Mouse (Mus musculus) neural tube, embryonic 11.5 days (tissue): ENCODE measurements at regions not wholly inside any gene's neighbourhood (a gene's known extent, or its start where the extent isn't known, plus 50 kb on each side); places are given as distances from the start of the nearest gene placed in this dataset.
A peak's percentile ranks its signal among the peaks of the same experiment; 100 is the strongest.

Source experiments
- ATAC-seq: fragments of 200-750 bp; cut with Nextera tagmentation; 2 replicates; pipeline ENCODE4 v1.8.0; 2017; ENCODE audit warnings: moderate number of reproducible peaks, mild to moderate bottlenecking, moderate TSS enrichment, moderate library complexity; ENCODE audit not compliant: insufficient read depth, low FRiP score, low TSS enrichment
- DNase-seq: peaks from one replicate; pipeline ENCODE4 v3.0.0-alpha.2; 2015; ENCODE audit warnings: low spot score
- H3K27ac ChIP-seq: fragments of 300-500 bp; sonication (generic); 2 replicates; pipeline ENCODE4 v1.5.1; 2014; ENCODE audit warnings: low read depth, mild to moderate bottlenecking, low read length
- H3K27me3 ChIP-seq: fragments of 300-500 bp; sonication (generic); 2 replicates; pipeline ENCODE4 v1.6.1; 2014; ENCODE audit warnings: mild to moderate bottlenecking, low read length, mixed read lengths; ENCODE audit not compliant: control insufficient read depth, insufficient read depth
- H3K36me3 ChIP-seq: fragments of 300-500 bp; sonication (generic); 2 replicates; pipeline ENCODE4 v1.6.1; 2014; ENCODE audit warnings: mild to moderate bottlenecking, low read length, moderate library complexity, mixed read lengths; ENCODE audit not compliant: control insufficient read depth, insufficient read depth
- H3K4me1 ChIP-seq: fragments of 300-500 bp; sonication (generic); 2 replicates; pipeline ENCODE4 v1.6.1; 2014; ENCODE audit warnings: low read length, mixed read lengths; ENCODE audit not compliant: control insufficient read depth, insufficient read depth
- H3K4me2 ChIP-seq: fragments of 300-500 bp; sonication (generic); 2 replicates; pipeline ENCODE4 v1.6.1; 2014; ENCODE audit warnings: low read depth, mild to moderate bottlenecking, moderate library complexity
- H3K4me3 ChIP-seq: fragments of 300-500 bp; sonication (generic); 2 replicates; pipeline ENCODE4 v1.5.1; 2014; ENCODE audit warnings: low read depth, low read length
- H3K9ac ChIP-seq: fragments of 300-500 bp; sonication (generic); 2 replicates; pipeline ENCODE4 v1.6.1; 2014; ENCODE audit warnings: mild to moderate bottlenecking, low read length
- H3K9me3 ChIP-seq: fragments of 300-500 bp; sonication (generic); 2 replicates; pipeline ENCODE4 v1.6.1; 2016; ENCODE audit warnings: low read length; ENCODE audit not compliant: control insufficient read depth
- WGBS: fragments of 180-500 bp; shearing (Covaris S2); extraction: QIAGEN DNeasy Blood & Tissue Kit; methylation state at CpG from one replicate; pipeline ENCODE4 v1.1.7; 2014; 5-methylcytosine and 5-hydroxymethylcytosine counted together

DNA sequence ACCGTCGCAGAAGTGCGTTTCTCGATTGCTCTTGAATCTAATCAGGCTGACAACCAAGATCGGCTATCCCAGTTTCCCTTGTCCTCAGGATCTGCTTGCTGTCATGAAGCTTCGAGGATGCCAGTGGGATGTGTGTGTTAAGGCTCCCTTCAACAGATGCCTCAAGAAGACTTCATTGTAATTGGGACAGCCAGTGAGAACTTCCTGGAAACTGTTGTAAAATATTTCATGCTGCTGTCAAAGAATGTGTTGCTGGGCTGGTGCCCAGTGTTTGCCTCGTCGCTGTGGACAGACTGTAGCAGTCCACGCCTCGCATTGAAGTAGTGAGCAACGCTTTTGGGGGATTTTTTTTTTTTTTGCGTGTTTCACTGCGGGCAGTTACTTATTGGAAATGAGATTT lies 249.2 kb upstream of the Prox1 start:
- 89% methylated on average over 13 of the region's 13 CpGs for WGBS
- H3K27me3 ChIP-seq: no peaks in the 10 kb centered on the region
- no peaks in the 10 kb centered on the region for H3K4me1 ChIP-seq
- DNase-seq (no peak), ATAC-seq (no peak)
- no peaks in the 10 kb centered on the region for H3K9me3 ChIP-seq
- no peak overlapping the region for H3K4me2 ChIP-seq
- H3K4me3 ChIP-seq: no peak overlapping the region
- H3K27ac ChIP-seq: no peak overlapping the region
- no peaks in the 10 kb centered on the region for H3K36me3 ChIP-seq
- no peak overlapping the region for H3K9ac ChIP-seq

DNA sequence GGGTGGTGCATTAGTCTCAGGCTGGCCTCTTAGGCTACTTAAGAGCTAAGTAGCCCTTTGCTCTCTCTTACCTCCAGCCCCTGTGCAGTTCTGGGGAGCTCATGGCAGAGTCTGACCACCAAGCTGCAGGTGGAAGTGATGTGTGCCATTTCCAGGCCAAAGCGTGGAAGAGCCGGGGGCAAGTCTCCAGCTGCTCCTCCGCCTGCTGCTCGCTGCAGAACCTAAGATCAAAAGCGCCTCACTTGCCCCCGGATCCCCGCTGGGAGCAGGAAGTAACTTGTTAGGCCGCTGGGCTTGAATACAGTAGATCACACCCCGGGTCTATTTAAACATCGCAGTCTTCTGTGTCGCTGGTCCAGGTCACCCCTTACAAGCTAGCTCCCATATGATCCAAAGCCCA lies 246.8 kb upstream of the Prox1 start:
- H3K27ac ChIP-seq: no peak overlapping the region
- WGBS: 9% methylated on average over 11 of the region's 11 CpGs
- no peaks in the 10 kb centered on the region for H3K9me3 ChIP-seq
- no peaks in the 10 kb centered on the region for H3K4me1 ChIP-seq
- no peaks in the 10 kb centered on the region for H3K27me3 ChIP-seq
- H3K4me3 ChIP-seq: no peak overlapping the region
- DNase-seq (peak; percentile 19), ATAC-seq (no peak)
- H3K36me3 ChIP-seq: no peaks in the 10 kb centered on the region
- H3K9ac ChIP-seq: no peak overlapping the region
- no peak overlapping the region for H3K4me2 ChIP-seq

DNA sequence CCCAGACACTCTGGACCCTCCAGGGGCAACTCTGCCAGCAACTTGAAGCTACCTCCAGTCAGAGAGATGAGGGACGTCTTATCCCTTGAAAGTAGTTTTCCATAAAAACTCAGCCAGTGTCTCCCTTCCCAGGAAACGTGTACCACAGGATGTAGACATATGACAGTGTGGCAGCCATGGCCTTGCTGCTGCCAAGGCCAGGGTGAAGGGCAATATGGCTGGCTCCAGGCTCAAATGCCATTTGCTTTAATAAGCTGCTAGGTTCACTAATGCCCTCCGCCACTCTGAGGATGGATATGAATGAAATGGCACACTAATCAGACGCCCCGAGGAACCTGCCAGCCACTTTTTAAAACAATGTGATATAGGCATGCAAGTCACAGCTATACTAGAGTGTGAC lies 241.2 kb upstream of the Prox1 start:
- ATAC-seq (no peak), DNase-seq (no peak)
- no peak overlapping the region for H3K4me2 ChIP-seq
- no peak overlapping the region for H3K4me3 ChIP-seq
- H3K9ac ChIP-seq: no peak overlapping the region
- H3K9me3 ChIP-seq: no peaks in the 10 kb centered on the region
- no peaks in the 10 kb centered on the region for H3K27me3 ChIP-seq
- H3K27ac ChIP-seq: no peak overlapping the region
- WGBS: 84% methylated on average over 5 of the region's 5 CpGs
- H3K36me3 ChIP-seq: no peaks in the 10 kb centered on the region
- no peaks in the 10 kb centered on the region for H3K4me1 ChIP-seq

DNA sequence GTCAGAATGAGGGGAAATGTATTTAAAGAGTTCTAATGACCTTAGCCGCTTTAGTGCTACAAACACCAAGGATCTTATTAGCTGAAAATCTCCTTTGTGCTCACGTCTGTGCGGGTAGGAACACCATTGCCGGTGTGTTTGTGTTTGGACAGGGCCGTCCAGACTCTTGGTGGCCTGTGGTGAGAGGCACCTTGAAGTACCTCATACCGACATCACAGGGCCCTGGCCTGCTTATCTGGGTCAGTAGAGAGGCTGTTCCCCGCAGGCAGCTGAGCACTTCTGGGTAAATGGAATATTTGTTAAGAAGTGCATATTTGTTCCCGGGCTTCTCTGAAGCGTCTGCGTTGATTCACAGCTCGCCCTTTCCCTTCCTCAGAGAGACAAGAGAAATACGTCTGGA lies 232.8 kb upstream of the Prox1 start:
- no peak for ATAC-seq
- DNase-seq: no peak
- no peak overlapping the region for H3K4me3 ChIP-seq

DNA sequence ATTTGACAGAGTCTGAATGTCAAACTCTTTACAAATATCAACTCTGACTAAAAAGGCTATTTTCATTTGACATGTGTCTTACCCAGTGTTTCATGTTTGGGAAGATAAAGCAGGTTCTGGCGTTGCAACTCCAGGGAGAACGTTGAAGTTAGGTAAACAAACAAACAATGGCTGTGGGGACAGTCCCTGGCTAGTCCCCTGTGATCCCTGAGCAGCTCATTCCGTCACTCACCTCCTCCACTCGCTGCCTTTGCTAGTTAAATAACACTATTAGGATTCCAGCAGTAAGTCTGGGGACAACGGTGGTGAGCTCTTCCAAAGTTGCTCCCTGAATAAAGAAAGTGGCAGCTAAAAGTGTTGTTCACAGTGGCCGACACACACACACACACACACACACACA lies 227.8 kb upstream of the Prox1 start:
- 66% methylated on average over 6 of the region's 6 CpGs for WGBS
- Histone ChIP-seq H3K9me3 (no peaks in the 10 kb centered on the region), H3K4me3 (no peak overlapping the region), H3K9ac (no peak overlapping the region), H3K4me1 (no peaks in the 10 kb centered on the region), H3K27ac (no peak overlapping the region), H3K36me3 (no peaks in the 10 kb centered on the region), H3K27me3 (no peaks in the 10 kb centered on the region), H3K4me2 (no peak overlapping the region)
- no peak for DNase-seq
- ATAC-seq: no peak

More for the DNA sequence above, 232.8 kb upstream of the Prox1 start:
- H3K4me2 ChIP-seq: no peak overlapping the region
- H3K27me3 ChIP-seq: no peaks in the 10 kb centered on the region
- no peak overlapping the region for H3K9ac ChIP-seq
- WGBS: 78% methylated on average over 12 of the region's 12 CpGs
- H3K36me3 ChIP-seq: no peaks in the 10 kb centered on the region
- no peaks in the 10 kb centered on the region for H3K4me1 ChIP-seq
- no peaks in the 10 kb centered on the region for H3K9me3 ChIP-seq
- H3K27ac ChIP-seq: no peak overlapping the region

DNA sequence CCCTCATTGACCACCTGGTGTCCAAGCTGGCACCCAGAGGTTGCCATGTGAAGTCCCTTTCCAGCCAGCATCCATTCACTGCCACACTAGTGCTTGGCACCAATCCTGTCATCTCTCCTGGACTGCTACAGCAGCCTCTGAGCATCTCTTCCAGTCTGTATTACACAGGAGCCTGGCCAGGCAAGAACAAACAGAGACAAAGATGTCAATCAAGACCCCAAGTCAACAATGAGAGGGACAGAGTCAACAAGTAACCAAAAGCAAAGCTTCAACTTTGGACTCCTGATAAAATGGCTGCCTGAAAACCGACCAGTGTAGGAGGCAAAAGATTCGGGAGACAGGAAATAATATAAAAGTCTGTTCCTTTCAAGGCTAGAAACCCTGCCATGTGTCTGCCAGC lies 227.3 kb upstream of the Prox1 start:
- DNase-seq: no peak
- H3K9me3 ChIP-seq: no peaks in the 10 kb centered on the region
- 60% methylated on average over 2 of the region's 2 CpGs for WGBS
- no peak overlapping the region for H3K4me2 ChIP-seq
- H3K4me1 ChIP-seq: no peaks in the 10 kb centered on the region
- H3K4me3 ChIP-seq: no peak overlapping the region
- H3K27me3 ChIP-seq: no peaks in the 10 kb centered on the region
- no peak overlapping the region for H3K9ac ChIP-seq
- H3K27ac ChIP-seq: no peak overlapping the region
- no peak for ATAC-seq
- no peaks in the 10 kb centered on the region for H3K36me3 ChIP-seq

DNA sequence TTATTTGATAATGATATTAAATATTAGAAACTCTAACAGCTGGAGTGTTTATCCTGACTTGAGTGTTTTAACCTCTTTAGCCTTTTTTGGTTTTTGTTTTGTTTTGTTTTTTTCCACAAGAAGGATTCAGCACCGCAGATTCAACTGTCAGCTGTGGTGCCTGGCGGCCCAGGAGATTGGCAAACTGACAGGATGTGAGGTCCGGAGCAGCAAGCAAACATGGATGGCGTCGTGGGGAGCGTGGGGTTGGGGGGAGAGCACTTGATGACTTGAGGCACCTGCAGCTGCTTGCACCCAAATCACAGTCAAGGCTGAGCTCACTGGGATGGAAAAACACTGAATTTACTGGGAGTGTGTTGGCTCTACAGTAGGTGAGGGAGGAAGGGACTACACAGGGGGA lies 222.5 kb upstream of the Prox1 start:
- no peak for DNase-seq
- no peaks in the 10 kb centered on the region for H3K9me3 ChIP-seq
- H3K36me3 ChIP-seq: no peaks in the 10 kb centered on the region

DNA sequence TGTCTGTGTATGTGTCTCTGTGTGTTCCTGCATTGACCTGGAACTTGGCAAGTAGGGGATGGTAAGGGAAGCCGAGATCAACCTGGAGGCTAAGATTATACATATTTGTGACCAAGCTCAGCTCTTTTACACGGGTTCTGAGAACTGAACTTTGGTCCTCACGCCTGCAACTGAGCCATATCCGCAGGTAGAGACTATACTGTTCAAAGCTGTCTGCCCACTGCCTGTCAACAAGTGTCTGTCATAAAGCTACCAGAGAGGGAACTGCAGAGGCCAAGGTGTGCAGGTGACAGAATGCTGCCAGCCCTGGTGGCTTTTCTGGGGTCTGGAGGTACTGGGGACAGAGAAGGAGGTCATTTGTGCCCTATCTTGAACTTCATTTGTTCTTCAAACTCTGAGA lies 218.3 kb upstream of the Prox1 start:
- ATAC-seq (no peak), DNase-seq (no peak)
- Histone ChIP-seq H3K36me3 (no peaks in the 10 kb centered on the region), H3K4me1 (no peaks in the 10 kb centered on the region), H3K9ac (no peak overlapping the region), H3K4me3 (no peak overlapping the region), H3K27me3 (no peaks in the 10 kb centered on the region), H3K4me2 (no peak overlapping the region), H3K9me3 (no peaks in the 10 kb centered on the region), H3K27ac (no peak overlapping the region)
- WGBS: 90% methylated on average over 4 of the region's 4 CpGs

More for the DNA sequence above, 222.5 kb upstream of the Prox1 start:
- H3K4me1 ChIP-seq: no peaks in the 10 kb centered on the region
- no peak overlapping the region for H3K4me2 ChIP-seq
- no peak overlapping the region for H3K9ac ChIP-seq
- ATAC-seq: no peak
- H3K27ac ChIP-seq: no peak overlapping the region
- 91% methylated on average over 6 of the region's 6 CpGs for WGBS
- H3K27me3 ChIP-seq: no peaks in the 10 kb centered on the region
- H3K4me3 ChIP-seq: no peak overlapping the region

DNA sequence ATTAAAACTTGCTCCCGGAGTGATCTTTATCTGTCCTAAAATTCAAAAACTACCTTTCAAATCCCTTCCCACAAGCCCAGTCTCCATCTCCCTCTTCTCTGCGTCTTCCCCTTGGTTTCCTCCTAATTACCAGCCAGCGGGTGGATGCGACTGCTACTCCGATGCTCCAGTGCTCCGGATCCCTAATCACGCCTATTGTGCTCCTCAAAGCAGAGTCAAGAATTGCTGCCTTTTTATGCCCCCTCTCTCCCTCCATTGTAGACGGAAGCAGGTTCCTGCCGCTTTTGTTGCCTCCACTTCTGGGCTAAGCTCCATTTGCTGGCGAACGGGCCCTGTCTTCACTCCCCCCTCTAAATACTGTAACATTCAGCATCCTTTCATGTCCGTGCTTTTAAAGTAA lies 214.0 kb upstream of the Prox1 start:
- no peak for DNase-seq
- H3K27me3 ChIP-seq: no peaks in the 10 kb centered on the region
- no peaks in the 10 kb centered on the region for H3K36me3 ChIP-seq
- H3K9ac ChIP-seq: no peak overlapping the region
- H3K4me2 ChIP-seq: no peak overlapping the region
- H3K4me3 ChIP-seq: no peak overlapping the region
- no peaks in the 10 kb centered on the region for H3K9me3 ChIP-seq
- ATAC-seq: no peak
- H3K27ac ChIP-seq: no peak overlapping the region
- H3K4me1 ChIP-seq: no peaks in the 10 kb centered on the region
- WGBS: 42% methylated on average over 12 of the region's 12 CpGs
